Mouse (Mus musculus) E14TG2a.4 (cell line): ENCODE results near the gene Atg9a.

Source experiments
- CTCF ChIP-seq: conservative IDR thresholded peaks from 2 replicates; pipeline ENCODE4 v1.5.1; 2014; ENCODE audit warnings: low read length
- NANOG ChIP-seq: IDR thresholded peaks from 2 replicates; pipeline ENCODE4 v1.6.1; 2014; ENCODE audit warnings: borderline replicate concordance, low read length, mixed read lengths
- POU5F1 ChIP-seq: IDR thresholded peaks from 2 replicates; pipeline ENCODE4 v1.6.1; 2014; ENCODE audit warnings: low read length, borderline replicate concordance

- TF ChIP-seq CTCF, result no peak
- TF ChIP-seq POU5F1, result no peak
- no peak for TF ChIP-seq NANOG
Observed at GRCm38 (mm10) chr1:75230335-75230994, 38.5 kb upstream of the Atg9a start.
